Mouse (Mus musculus): ENCODE results near the gene Nlrc5. TPM values are rescaled to one million over a fixed set of nuclear protein-coding genes. Genes with fewer than 3 reads are reported as not detected.
"Not testable (repeated sequence)": the region's sequence is repeated elsewhere in the genome, so short reads cannot be mapped to it uniquely, and the experiment has no call there.

Gene Nlrc5
- total RNA-seq (2017) = 42.9 and 52.2 TPM in 2 replicates

- peak; percentile 90 for ATAC-seq (replicated peaks; ENCODE audit: low read depth, poor library complexity, severe bottlenecking)
Measured at GRCm38 (mm10) chr8:94433981-94434466, at the start of gene Nlrc5. Gene Nlrc5, plus strand, starts transcription at chr8:94434356.

- peak; percentile 16 for ATAC-seq (replicated peaks; ENCODE audit: low read depth, poor library complexity, severe bottlenecking)
Measured at GRCm38 (mm10) chr8:94385506-94386213, 48.5 kb upstream of the Nlrc5 start.

DNA sequence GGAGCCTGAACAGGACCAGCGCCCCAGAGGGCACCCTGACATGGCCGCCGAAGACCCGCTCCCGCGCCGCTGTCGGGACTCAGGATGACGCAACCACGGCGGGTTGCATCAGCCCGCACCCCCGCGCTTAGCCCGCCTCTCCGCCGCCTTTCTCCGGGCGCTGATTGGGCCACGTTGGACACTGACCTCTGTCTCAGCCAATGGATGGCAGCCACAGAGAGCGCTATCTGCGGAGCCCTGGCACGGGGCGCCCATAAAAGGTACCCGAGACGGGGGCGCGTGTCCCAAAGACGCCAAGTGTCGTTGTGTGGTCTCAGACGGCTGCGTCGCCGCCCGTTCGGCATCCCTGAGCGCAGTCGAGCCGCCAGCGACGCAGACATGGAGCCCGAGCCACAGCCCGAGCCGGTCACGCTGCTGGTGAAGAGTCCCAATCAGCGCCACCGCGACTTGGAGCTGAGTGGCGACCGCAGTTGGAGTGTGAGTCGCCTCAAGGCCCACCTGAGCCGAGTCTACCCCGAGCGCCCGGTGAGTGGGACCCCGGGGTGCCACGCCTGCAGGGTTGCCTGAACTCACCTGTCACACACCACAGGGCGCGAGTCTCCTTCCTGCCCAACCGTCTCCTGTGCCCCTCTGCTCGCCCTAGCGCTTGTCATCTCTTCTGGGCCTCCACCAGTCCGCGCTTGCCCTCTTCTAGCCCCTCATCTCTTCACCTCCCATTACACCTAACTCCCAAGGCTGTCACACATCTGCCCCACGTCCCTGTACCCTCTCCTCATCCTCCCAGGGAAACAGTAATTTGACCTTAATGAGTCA lies 47.7 kb upstream of the Nlrc5 start, which contains the start of gene Herpud1:
Gene Herpud1, plus strand, starts transcription at position 225 of the 813 bp plus-strand sequence.
- peak; percentile 94 for ATAC-seq (replicated peaks; ENCODE audit: low read depth, poor library complexity, severe bottlenecking)

GRCm38 (mm10) chr8:94387027-94387684 lies 47.0 kb upstream of the Nlrc5 start:
- peak; percentile 43 for ATAC-seq (replicated peaks; ENCODE audit: low read depth, poor library complexity, severe bottlenecking)

GRCm38 (mm10) chr8:94387785-94388184 lies 46.4 kb upstream of the Nlrc5 start:
- no peak for ATAC-seq (replicated peaks; ENCODE audit: low read depth, poor library complexity, severe bottlenecking)

GRCm38 (mm10) chr8:94389531-94389930 lies 44.6 kb upstream of the Nlrc5 start:
- no peak for ATAC-seq (replicated peaks; ENCODE audit: low read depth, poor library complexity, severe bottlenecking)

DNA sequence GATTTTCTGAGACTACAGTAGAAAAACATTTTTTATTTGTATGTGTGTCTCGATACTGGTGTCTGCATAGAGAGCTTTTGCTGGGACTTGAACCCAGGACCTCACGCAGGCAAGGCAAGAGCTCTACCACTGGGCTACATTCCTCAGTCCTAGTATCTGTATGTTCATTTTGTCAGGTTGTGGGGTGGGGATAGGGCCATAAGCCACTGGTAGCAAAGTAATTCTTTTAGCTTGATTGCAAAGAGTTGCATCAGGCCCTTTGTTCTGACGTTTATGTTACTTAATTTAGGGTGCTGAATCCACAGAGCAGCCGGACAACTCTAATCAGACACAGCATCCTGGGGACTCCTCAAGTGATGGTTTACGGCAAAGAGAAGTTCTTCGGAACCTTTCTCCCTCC lies 43.7 kb upstream of the Nlrc5 start:
- no peak for ATAC-seq (replicated peaks; ENCODE audit: low read depth, poor library complexity, severe bottlenecking)

DNA sequence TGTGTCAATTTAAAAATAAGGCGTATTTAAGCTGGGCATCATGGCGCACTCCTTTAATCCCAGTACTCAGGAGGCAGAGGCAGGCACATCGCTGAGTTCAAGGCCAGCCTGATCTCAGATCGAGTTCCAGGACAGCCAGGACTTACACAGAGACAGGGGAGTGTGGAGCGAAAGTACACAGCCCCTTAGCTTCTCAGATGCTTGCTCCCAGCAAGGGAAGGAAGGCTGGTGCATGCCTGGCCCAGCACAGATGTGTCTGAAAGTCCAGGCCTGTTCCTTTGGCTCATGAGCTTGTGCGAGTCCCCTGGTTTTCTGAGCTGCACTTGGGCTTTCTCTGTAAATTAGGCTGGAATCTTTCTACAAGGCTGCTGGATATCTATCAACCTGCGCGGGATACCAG lies 43.2 kb upstream of the Nlrc5 start:
- ATAC-seq (replicated peaks; ENCODE audit: low read depth, poor library complexity, severe bottlenecking) = no peak

DNA sequence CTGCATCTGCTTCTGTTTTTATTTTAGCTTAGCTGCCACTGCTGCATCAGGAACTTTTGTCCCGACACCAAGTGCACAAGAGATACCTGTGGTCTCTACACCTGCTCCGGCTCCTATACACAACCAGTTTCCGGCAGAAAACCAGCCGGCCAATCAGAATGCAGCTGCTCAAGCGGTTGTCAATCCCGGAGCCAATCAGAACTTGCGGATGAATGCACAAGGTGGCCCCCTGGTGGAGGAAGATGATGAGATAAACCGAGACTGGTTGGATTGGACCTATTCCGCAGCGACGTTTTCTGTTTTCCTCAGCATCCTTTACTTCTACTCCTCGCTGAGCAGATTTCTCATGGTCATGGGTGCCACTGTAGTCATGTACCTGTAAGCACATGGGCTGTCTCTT lies 42.0 kb upstream of the Nlrc5 start:
- ATAC-seq (replicated peaks; ENCODE audit: low read depth, poor library complexity, severe bottlenecking) = peak; percentile 40; the same call in 1 of the 2 replicates

- ATAC-seq (replicated peaks; ENCODE audit: low read depth, poor library complexity, severe bottlenecking) = no peak
Measured at GRCm38 (mm10) chr8:94392648-94393047, 41.5 kb upstream of the Nlrc5 start.

- ATAC-seq (replicated peaks; ENCODE audit: low read depth, poor library complexity, severe bottlenecking) = no peak
Measured at GRCm38 (mm10) chr8:94395851-94396540, 38.2 kb upstream of the Nlrc5 start.

- peak; percentile 83 for ATAC-seq (replicated peaks; ENCODE audit: low read depth, poor library complexity, severe bottlenecking)
Measured at GRCm38 (mm10) chr8:94396964-94397657, 37.0 kb upstream of the Nlrc5 start.

GRCm38 (mm10) chr8:94398587-94398986 lies 35.6 kb upstream of the Nlrc5 start:
- peak; percentile 30; the same call in 1 of the 2 replicates for ATAC-seq (replicated peaks; ENCODE audit: low read depth, poor library complexity, severe bottlenecking)

GRCm38 (mm10) chr8:94399361-94399953 lies 34.7 kb upstream of the Nlrc5 start:
- ATAC-seq (replicated peaks; ENCODE audit: low read depth, poor library complexity, severe bottlenecking) = no peak; the same call in 1 of the 2 replicates

- not testable (repeated sequence) for ATAC-seq (replicated peaks; ENCODE audit: low read depth, poor library complexity, severe bottlenecking)
Measured at GRCm38 (mm10) chr8:94399957-94400356, 34.2 kb upstream of the Nlrc5 start.

GRCm38 (mm10) chr8:94408443-94409080 lies 25.6 kb upstream of the Nlrc5 start:
- peak; percentile 80 for ATAC-seq (replicated peaks; ENCODE audit: low read depth, poor library complexity, severe bottlenecking)

GRCm38 (mm10) chr8:94409523-94409922 lies 24.6 kb upstream of the Nlrc5 start:
- no peak for ATAC-seq (replicated peaks; ENCODE audit: low read depth, poor library complexity, severe bottlenecking)

DNA sequence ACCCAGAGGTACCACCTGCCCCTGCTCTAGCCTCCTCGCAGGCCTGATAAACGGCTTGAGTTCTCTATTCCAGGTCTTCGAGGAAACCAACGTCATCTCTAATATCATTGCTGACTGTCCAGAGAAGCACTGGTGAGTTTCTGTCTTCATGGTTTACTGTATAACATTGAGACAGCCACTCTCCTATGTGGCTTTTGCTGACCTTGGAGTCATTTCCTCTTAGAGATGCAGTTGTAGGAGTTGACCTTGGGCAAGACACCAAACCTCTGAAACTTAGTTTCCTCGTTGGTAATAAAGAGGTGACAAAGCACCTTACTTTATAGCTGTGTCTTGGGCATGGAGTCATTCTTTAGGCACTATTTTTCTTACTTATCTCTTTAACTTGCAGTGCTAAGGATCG lies 21.6 kb upstream of the Nlrc5 start:
- no peak for ATAC-seq (replicated peaks; ENCODE audit: low read depth, poor library complexity, severe bottlenecking)

Data from common myeloid progenitor, adult 5-6 weeks (primary cell).